Mouse (Mus musculus): ENCODE measurements around the gene Trmt2b. TPM values are rescaled to one million over a fixed set of nuclear protein-coding genes. Genes with fewer than 3 reads are reported as not detected.
"Not testable (repeated sequence)": the region's sequence is repeated elsewhere in the genome, so short reads cannot be mapped to it uniquely, and the experiment has no call there.

Gene Trmt2b
- polyA plus RNA-seq (2015; fragmentation: Nextera tagmentation; extraction: Ambion mirVana): 8.7 and 8.9 TPM in 2 replicates

DNA sequence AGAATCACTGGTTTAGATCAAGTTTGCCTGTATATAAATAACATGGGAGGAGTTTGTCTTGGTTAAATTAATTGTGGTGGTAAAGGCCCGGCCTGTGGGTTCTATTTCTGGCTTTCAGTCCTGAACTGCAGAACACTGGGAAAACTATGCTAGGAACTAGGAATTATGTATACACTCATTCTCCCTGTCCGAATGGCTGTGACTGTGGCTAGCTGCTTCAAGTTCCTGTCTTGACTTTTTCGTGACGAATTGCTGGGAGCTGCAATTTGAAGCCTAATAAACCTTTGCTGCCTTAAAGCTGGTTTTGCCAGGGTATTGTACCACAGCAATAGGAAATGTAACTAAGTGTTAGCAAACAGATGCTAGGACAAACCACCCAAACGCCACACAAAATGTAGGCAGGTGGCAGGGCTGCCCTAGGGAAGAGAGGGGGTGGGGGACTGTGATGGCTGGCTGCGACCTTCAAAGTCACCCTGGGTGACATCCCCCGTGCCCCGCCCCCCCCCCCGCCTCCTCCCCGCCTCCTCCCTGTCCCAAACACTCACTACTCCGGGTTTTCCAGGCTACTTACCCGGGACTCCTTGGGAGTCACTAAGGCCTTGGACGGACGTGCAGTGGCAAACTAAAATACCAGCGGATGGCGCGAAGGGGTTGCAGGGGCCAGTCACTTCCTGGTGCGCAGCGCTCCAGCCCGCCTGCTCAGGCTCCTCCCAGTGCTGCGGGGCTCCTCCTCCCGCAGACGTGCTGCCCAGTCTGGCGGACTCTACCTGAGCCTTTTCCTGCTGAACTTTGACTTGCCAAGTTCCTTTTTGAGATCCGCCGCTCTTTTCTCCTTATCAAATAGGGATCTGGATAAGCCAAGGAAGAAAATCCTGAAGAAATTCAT lies at the start of gene Trmt2b:
TSS of gene Trmt2b (minus strand) at position 710 of the 886 bp plus-strand sequence.
- no peaks in the 10 kb centered on the region; the same call in 1 of the 2 replicates for H3K4me1 ChIP-seq (ENCODE audit: control insufficient read depth, low read depth, low read length)
- no peaks in the 10 kb centered on the region for H3K9me3 ChIP-seq (replicated peaks; ENCODE audit: control insufficient read depth, low read length)
- peak; percentile 96 for ATAC-seq (ENCODE audit: low read depth)
- 13% methylated on average over 25 of the region's 26 CpGs for WGBS (ENCODE audit: insufficient replicate concordance)
- H3K9ac ChIP-seq (ENCODE audit: low read depth, low read length): peak within 1 kb of the TSS; percentile 61
- H3K27me3 ChIP-seq (ENCODE audit: control insufficient read depth, insufficient read depth, low read depth, low read length): no peaks in the 10 kb centered on the region
- H3K4me2 ChIP-seq (ENCODE audit: low read depth, low read length): peak within 1 kb of the TSS; percentile 61
- no peak within 1 kb of the TSS for H3K27ac ChIP-seq (ENCODE audit: low read length)
- peak within 1 kb of the TSS; percentile 65 for H3K4me3 ChIP-seq (ENCODE audit: low read depth, low read length)
- H3K36me3 ChIP-seq (ENCODE audit: control insufficient read depth, insufficient read depth): no peaks in the 10 kb centered on the region

DNA sequence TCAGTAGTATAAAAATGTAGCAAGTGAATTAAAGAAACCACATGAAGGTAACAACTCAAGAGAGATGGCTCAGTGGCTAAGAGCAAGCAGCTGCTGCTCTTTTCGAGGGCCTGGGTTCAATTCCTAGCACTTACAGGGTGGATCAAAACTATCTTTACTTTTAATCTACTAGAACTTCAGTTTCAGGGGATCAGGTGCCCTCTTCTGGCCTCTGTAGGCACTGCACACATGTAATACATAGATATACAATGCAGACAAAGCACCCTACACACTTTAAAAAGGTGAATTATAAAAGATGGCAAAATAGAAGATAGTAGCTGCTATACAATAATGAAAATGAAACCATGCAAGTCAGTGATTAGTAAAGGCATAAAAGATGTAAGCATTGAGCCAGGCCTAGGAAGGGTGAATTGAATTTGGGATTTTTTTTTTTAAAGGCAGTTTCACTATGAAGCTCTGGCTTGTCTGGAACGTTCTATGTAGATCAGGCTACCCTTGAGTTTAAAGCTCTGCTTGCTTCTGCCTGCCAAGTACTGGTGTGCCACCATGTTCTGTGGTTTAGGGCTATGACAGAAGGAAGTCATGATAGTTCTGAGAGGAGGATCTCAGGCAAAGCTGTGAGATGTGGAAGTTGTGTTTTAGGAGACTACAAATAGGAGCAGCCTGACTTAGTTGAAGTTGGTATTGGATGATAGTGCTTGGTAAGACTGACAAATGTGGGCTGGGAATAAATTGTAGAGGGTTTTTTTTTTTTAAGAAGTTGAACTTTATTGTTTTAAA lies 42.6 kb upstream of the Trmt2b start:
- H3K4me1 ChIP-seq (ENCODE audit: control insufficient read depth, low read depth, low read length): no peaks in the 10 kb centered on the region
- no peaks in the 10 kb centered on the region for H3K27me3 ChIP-seq (ENCODE audit: control insufficient read depth, insufficient read depth, low read depth, low read length)
- H3K9me3 ChIP-seq (replicated peaks; ENCODE audit: control insufficient read depth, low read length): no peaks in the 10 kb centered on the region
- 67% methylated on average over 2 of the region's 2 CpGs for WGBS (ENCODE audit: insufficient replicate concordance)
- H3K4me3 ChIP-seq (ENCODE audit: low read depth, low read length): no peak overlapping the region
- no peak overlapping the region for H3K9ac ChIP-seq (ENCODE audit: low read depth, low read length)
- H3K36me3 ChIP-seq (ENCODE audit: control insufficient read depth, insufficient read depth): no peaks in the 10 kb centered on the region; the same call in none of the 2 replicates
- no peak overlapping the region for H3K27ac ChIP-seq (ENCODE audit: low read length)
- no peak overlapping the region for H3K4me2 ChIP-seq (ENCODE audit: low read depth, low read length)
- no peak for ATAC-seq (ENCODE audit: low read depth)

DNA sequence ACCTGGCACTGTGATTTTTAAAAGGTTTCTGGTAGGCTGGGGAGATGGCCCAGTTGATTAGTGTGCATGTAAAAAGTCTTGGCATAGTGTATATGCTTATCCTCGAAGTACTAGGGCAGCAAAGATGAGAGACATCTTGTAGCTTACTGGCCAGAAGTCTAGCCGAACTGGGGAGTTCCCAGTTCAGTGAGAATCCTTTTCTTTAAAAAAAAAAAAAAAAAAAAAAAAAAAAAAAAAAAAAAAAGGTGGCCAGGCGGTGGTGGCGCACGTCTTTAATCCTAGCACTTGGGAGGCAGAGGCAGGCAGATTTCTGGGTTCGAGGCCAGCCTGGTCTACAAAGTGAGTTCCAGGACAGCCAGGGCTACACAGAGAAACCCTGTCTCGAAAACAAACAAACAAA lies 34.4 kb upstream of the Trmt2b start:
- not testable (repeated sequence) for H3K9me3 ChIP-seq (replicated peaks; ENCODE audit: control insufficient read depth, low read length); ATAC-seq (ENCODE audit: low read depth); H3K4me3 ChIP-seq (ENCODE audit: low read depth, low read length); H3K36me3 ChIP-seq (ENCODE audit: control insufficient read depth, insufficient read depth); H3K27ac ChIP-seq (ENCODE audit: low read length); H3K27me3 ChIP-seq (ENCODE audit: control insufficient read depth, insufficient read depth, low read depth, low read length); H3K4me1 ChIP-seq (ENCODE audit: control insufficient read depth, low read depth, low read length); H3K4me2 ChIP-seq (ENCODE audit: low read depth, low read length); H3K9ac ChIP-seq (ENCODE audit: low read depth, low read length)
- 81% methylated on average over 7 of the region's 7 CpGs for WGBS (ENCODE audit: insufficient replicate concordance)

DNA sequence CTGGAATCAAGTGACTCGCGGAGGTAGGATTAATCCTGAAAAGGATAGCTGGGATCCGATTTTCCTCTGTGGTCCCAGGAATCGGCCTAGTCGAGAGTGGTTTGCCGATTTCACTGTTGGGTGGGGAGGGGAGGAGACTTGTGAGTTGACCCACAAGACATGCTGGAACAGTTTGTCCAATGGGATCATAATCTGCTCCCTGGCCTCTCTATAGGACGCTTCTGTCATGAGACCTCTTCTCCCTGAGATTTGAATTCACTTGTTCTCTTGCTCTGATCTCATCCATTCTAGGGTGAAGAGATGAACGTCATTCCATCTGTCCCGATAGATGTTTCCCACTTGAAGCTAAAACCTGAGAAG lies 31.5 kb upstream of the Trmt2b start:
- Histone ChIP-seq H3K27me3 (ENCODE audit: control insufficient read depth, insufficient read depth, low read depth, low read length) (no peaks in the 10 kb centered on the region), H3K36me3 (ENCODE audit: control insufficient read depth, insufficient read depth) (no peaks in the 10 kb centered on the region), H3K4me3 (ENCODE audit: low read depth, low read length) (peak overlapping the region; percentile 61), H3K9ac (ENCODE audit: low read depth, low read length) (peak overlapping the region; percentile 55), H3K27ac (ENCODE audit: low read length) (peak overlapping the region; percentile 26; the same call in 1 of the 2 replicates), H3K4me1 (ENCODE audit: control insufficient read depth, low read depth, low read length) (no peaks in the 10 kb centered on the region; the same call in 1 of the 2 replicates), H3K4me2 (ENCODE audit: low read depth, low read length) (peak overlapping the region; percentile 61), H3K9me3 (replicated peaks; ENCODE audit: control insufficient read depth, low read length) (no peaks in the 10 kb centered on the region)
- 16% methylated on average over 9 of the region's 9 CpGs for WGBS (ENCODE audit: insufficient replicate concordance)
- peak; percentile 81 for ATAC-seq (ENCODE audit: low read depth)

DNA sequence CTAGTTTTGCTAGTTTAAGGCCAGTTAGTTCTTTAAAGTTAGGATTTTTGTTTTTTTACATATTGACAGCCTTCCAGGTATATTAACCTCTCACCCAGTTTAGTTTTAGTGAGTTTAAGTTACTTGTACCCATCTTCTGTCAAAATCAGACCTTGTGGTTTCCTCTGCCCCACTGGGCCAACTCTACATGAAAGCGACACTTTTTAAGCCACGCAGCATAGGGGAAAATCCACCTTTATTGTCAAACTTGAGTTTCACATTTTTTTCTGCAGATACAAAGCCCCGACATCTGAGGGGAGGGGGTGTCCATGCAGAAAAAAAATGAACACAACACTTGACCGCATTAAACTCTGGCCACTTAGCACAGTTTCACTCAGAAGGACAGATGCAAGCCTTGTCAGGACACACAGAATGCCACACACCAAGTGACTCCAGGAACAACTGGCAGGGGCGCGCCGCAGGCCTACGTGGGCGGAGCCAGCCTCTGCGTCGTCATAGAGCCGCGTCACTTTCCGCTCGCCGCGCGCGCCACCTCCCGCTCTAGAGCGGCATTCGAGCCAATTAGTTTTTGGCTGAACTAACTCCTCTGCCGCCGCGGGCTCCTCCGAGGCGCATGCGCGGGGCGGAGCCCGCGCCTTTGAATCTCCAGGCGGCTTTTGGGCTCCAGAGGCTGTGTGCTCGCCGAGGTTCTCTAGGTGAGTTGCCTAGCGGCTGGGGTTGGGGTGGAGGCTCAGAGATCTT lies 30.9 kb upstream of the Trmt2b start, which contains the start of gene Cenpi:
TSS of gene Cenpi (plus strand) at position 551 of the 741 bp plus-strand sequence.
- Histone ChIP-seq H3K27ac (ENCODE audit: low read length) (peak within 1 kb of the TSS; percentile 37), H3K4me1 (ENCODE audit: control insufficient read depth, low read depth, low read length) (no peaks in the 10 kb centered on the region; the same call in 1 of the 2 replicates), H3K9ac (ENCODE audit: low read depth, low read length) (peak within 1 kb of the TSS; percentile 55), H3K27me3 (ENCODE audit: control insufficient read depth, insufficient read depth, low read depth, low read length) (no peaks in the 10 kb centered on the region), H3K4me3 (ENCODE audit: low read depth, low read length) (peak within 1 kb of the TSS; percentile 61), H3K36me3 (ENCODE audit: control insufficient read depth, insufficient read depth) (no peaks in the 10 kb centered on the region), H3K9me3 (replicated peaks; ENCODE audit: control insufficient read depth, low read length) (no peaks in the 10 kb centered on the region), H3K4me2 (ENCODE audit: low read depth, low read length) (peak within 1 kb of the TSS; percentile 61)
- peak; percentile 96 for ATAC-seq (ENCODE audit: low read depth)
- WGBS (ENCODE audit: insufficient replicate concordance): 15% methylated on average over 36 of the region's 36 CpGs

DNA sequence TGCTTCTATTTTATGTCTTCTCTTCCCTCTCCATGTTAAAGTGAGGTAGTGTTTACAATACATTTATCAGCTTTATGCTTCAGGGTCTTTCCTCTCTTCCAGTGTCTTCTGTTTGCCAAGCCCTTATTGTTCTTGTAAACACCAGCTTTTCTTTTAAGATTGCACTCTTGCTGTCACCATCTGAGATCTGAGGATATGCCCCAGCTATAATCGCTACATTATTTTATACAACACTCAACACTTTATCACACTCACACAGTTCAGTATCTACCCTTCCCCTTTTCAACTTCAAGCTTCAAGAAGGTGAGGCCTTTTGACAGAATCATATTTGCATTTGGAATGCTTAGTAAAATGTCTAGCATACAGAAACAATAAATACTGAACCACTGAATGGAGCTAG lies 26.5 kb upstream of the Trmt2b start:
- 54% methylated on average over 1 of the region's 1 CpGs for WGBS (ENCODE audit: insufficient replicate concordance)
- no peak for ATAC-seq (ENCODE audit: low read depth)
- no peak overlapping the region for H3K4me3 ChIP-seq (ENCODE audit: low read depth, low read length)
- H3K36me3 ChIP-seq (ENCODE audit: control insufficient read depth, insufficient read depth): no peaks in the 10 kb centered on the region
- H3K27me3 ChIP-seq (ENCODE audit: control insufficient read depth, insufficient read depth, low read depth, low read length): no peaks in the 10 kb centered on the region
- H3K4me2 ChIP-seq (ENCODE audit: low read depth, low read length): no peak overlapping the region
- no peaks in the 10 kb centered on the region; the same call in 1 of the 2 replicates for H3K4me1 ChIP-seq (ENCODE audit: control insufficient read depth, low read depth, low read length)
- H3K9me3 ChIP-seq (replicated peaks; ENCODE audit: control insufficient read depth, low read length): no peaks in the 10 kb centered on the region
- H3K27ac ChIP-seq (ENCODE audit: low read length): no peak overlapping the region
- no peak overlapping the region for H3K9ac ChIP-seq (ENCODE audit: low read depth, low read length)

DNA sequence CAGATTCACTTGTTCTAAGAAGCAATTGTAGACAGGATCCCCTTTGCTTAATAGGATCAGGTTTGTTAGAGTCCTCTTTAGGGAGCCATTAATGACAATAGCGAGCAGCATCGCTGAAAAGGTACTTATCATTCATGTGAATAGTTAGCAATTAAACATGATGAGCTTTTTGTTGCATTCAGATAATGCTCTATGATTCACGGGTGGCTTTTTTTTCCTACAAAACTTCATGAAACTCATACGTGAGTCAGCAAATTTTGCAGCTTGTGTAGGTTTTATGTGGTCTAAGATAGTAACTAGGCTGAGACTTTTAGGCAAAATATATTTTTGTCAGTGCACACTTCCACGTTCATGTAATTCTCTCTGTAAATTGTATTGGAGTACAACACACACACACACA lies 23.4 kb upstream of the Trmt2b start:
- no peak overlapping the region for H3K27ac ChIP-seq (ENCODE audit: low read length)
- WGBS (ENCODE audit: insufficient replicate concordance): 28% methylated on average over 5 of the region's 5 CpGs
- no peak for ATAC-seq (ENCODE audit: low read depth)
- H3K4me2 ChIP-seq (ENCODE audit: low read depth, low read length): no peak overlapping the region
- no peak overlapping the region for H3K9ac ChIP-seq (ENCODE audit: low read depth, low read length)
- H3K4me3 ChIP-seq (ENCODE audit: low read depth, low read length): no peak overlapping the region
- H3K9me3 ChIP-seq (replicated peaks; ENCODE audit: control insufficient read depth, low read length): no peaks in the 10 kb centered on the region
- H3K27me3 ChIP-seq (ENCODE audit: control insufficient read depth, insufficient read depth, low read depth, low read length): peaks cover 22% of the 10 kb centered on the region
- H3K4me1 ChIP-seq (ENCODE audit: control insufficient read depth, low read depth, low read length): no peaks in the 10 kb centered on the region
- no peaks in the 10 kb centered on the region for H3K36me3 ChIP-seq (ENCODE audit: control insufficient read depth, insufficient read depth)

DNA sequence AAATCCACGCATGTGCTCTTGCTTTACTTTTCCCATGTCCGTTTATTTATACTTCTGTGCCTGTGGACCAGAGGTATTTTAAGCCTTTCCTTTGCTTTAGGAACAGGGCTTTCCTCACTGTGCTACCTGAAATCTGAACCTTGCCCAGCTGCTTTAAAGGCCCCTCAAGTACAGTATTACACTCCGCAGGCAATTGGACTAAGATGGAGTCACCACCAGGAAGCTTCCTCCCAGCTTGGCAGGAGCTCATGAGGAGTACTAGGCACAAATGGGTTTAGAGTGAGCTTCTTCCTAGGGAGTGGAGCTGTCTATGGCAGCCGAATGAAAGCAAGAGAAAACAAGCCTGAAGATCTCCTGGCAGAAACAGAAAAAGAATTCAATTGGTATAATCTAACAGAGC lies 20.4 kb upstream of the Trmt2b start:
- no peak overlapping the region for H3K4me2 ChIP-seq (ENCODE audit: low read depth, low read length)
- H3K4me3 ChIP-seq (ENCODE audit: low read depth, low read length): no peak overlapping the region
- 41% methylated on average over 4 of the region's 4 CpGs for WGBS (ENCODE audit: insufficient replicate concordance)
- no peaks in the 10 kb centered on the region for H3K36me3 ChIP-seq (ENCODE audit: control insufficient read depth, insufficient read depth)
- H3K9ac ChIP-seq (ENCODE audit: low read depth, low read length): no peak overlapping the region
- no peaks in the 10 kb centered on the region for H3K9me3 ChIP-seq (replicated peaks; ENCODE audit: control insufficient read depth, low read length)
- no peaks in the 10 kb centered on the region for H3K4me1 ChIP-seq (ENCODE audit: control insufficient read depth, low read depth, low read length)
- ATAC-seq (ENCODE audit: low read depth): no peak
- H3K27ac ChIP-seq (ENCODE audit: low read length): no peak overlapping the region
- H3K27me3 ChIP-seq (ENCODE audit: control insufficient read depth, insufficient read depth, low read depth, low read length): peaks cover 37% of the 10 kb centered on the region
